Mouse (Mus musculus) liver, adult 2 months (tissue): Measurements from ENCODE around the gene Iba57.

Experiments
- CTCF ChIP-seq: fragments of 200-500 bp; IDR thresholded peaks from 2 replicates; pipeline ENCODE4 v1.5.1; 2011; ENCODE audit warnings: low read depth, low read length, control low read depth
- POLR2A ChIP-seq: fragments of 200-500 bp; IDR thresholded peaks from 2 replicates; pipeline ENCODE4 v1.6.1; 2011; ENCODE audit warnings: low read length, control low read depth; ENCODE audit not compliant: insufficient read depth; ENCODE audit errors: extremely low read depth

DNA sequence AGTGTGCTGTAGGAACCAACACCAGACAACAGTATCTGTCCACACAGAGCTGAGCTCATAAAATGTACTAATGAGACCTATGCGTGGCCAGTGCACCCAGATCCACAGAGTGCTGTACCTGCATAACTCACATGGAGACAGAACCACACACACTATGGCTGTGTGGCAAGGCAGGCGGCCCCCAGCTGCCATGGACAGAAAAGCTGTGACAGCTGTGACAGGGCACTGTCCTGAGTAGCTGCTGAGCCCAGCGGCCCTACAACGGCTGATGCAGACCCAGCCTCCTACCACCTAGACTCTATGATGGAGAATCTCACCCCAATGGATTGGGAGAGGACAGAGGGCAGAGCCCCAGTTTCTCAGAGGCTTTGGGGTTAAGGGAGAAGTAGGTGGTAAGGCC, 4.0 kb downstream of the Iba57 start:
- no peak for TF ChIP-seq CTCF
- TF ChIP-seq POLR2A: no peak
